Mouse (Mus musculus): ENCODE data around the gene Intu. TPM values are rescaled to one million over a fixed set of nuclear protein-coding genes. Genes with fewer than 3 reads are reported as not detected.

Gene Intu
- 3.7 and 3.8 TPM in 2 replicates for polyA plus RNA-seq (2014; fragmentation: Nextera tagmentation; extraction: Ambion mirVana)

GRCm38 (mm10) chr3:40531286-40532141 lies at the start of gene Intu:
Gene Intu (plus strand): TSS chr3:40531286.
- H3K27me3 ChIP-seq (ENCODE audit: control insufficient read depth, insufficient read depth, low read length): peaks cover 23% of the 10 kb centered on the region; the same call in 1 of the 2 replicates
- DNase-seq (peak; percentile 68), ATAC-seq (ENCODE audit: low FRiP score, low TSS enrichment) (peak; percentile 76)
- H3K4me2 ChIP-seq (ENCODE audit: low read length): peak within 1 kb of the TSS; percentile 91
- H3K27ac ChIP-seq (replicated peaks; ENCODE audit: low read depth, low read length): no peak within 1 kb of the TSS
- peak within 1 kb of the TSS; percentile 52 for H3K4me3 ChIP-seq (replicated peaks; ENCODE audit: low read depth, low read length)
- peak within 1 kb of the TSS; percentile 61 for H3K9ac ChIP-seq (replicated peaks; ENCODE audit: low read length)
- H3K9me3 ChIP-seq (ENCODE audit: control insufficient read depth, low read length): no peaks in the 10 kb centered on the region
- H3K36me3 ChIP-seq (ENCODE audit: control insufficient read depth, insufficient read depth, low read length): no peaks in the 10 kb centered on the region
- H3K4me1 ChIP-seq (ENCODE audit: control insufficient read depth, insufficient read depth, low read length): peaks cover 13% of the 10 kb centered on the region
- WGBS: under 1% methylated on average over 54 of the region's 54 CpGs

GRCm38 (mm10) chr3:40483221-40483654 lies 47.8 kb upstream of the Intu start:
- DNase-seq (no peak), ATAC-seq (ENCODE audit: low FRiP score, low TSS enrichment) (no peak)
- H3K4me1 ChIP-seq (ENCODE audit: control insufficient read depth, insufficient read depth, low read length): no peaks in the 10 kb centered on the region
- no peaks in the 10 kb centered on the region for H3K27me3 ChIP-seq (ENCODE audit: control insufficient read depth, insufficient read depth, low read length)
- H3K4me2 ChIP-seq (ENCODE audit: low read length): no peak overlapping the region
- no peaks in the 10 kb centered on the region for H3K9me3 ChIP-seq (ENCODE audit: control insufficient read depth, low read length)
- no peak overlapping the region for H3K27ac ChIP-seq (replicated peaks; ENCODE audit: low read depth, low read length)
- WGBS: 77% methylated on average over 10 of the region's 10 CpGs
- H3K9ac ChIP-seq (replicated peaks; ENCODE audit: low read length): no peak overlapping the region
- no peaks in the 10 kb centered on the region for H3K36me3 ChIP-seq (ENCODE audit: control insufficient read depth, insufficient read depth, low read length)
- H3K4me3 ChIP-seq (replicated peaks; ENCODE audit: low read depth, low read length): no peak overlapping the region

- Histone ChIP-seq H3K9ac (replicated peaks; ENCODE audit: low read length) (no peak overlapping the region), H3K9me3 (ENCODE audit: control insufficient read depth, low read length) (no peaks in the 10 kb centered on the region), H3K27me3 (ENCODE audit: control insufficient read depth, insufficient read depth, low read length) (no peaks in the 10 kb centered on the region), H3K4me1 (ENCODE audit: control insufficient read depth, insufficient read depth, low read length) (no peaks in the 10 kb centered on the region), H3K27ac (replicated peaks; ENCODE audit: low read depth, low read length) (no peak overlapping the region), H3K36me3 (ENCODE audit: control insufficient read depth, insufficient read depth, low read length) (no peaks in the 10 kb centered on the region), H3K4me2 (ENCODE audit: low read length) (no peak overlapping the region), H3K4me3 (replicated peaks; ENCODE audit: low read depth, low read length) (no peak overlapping the region)
- ATAC-seq (ENCODE audit: low FRiP score, low TSS enrichment): no peak
- no peak for DNase-seq
- 88% methylated on average over 4 of the region's 4 CpGs for WGBS
Measured at GRCm38 (mm10) chr3:40487381-40487780, 43.7 kb upstream of the Intu start.

GRCm38 (mm10) chr3:40491742-40492141 lies 39.3 kb upstream of the Intu start:
- Histone ChIP-seq H3K4me3 (replicated peaks; ENCODE audit: low read depth, low read length) (no peak overlapping the region), H3K9ac (replicated peaks; ENCODE audit: low read length) (no peak overlapping the region), H3K27ac (replicated peaks; ENCODE audit: low read depth, low read length) (no peak overlapping the region), H3K27me3 (ENCODE audit: control insufficient read depth, insufficient read depth, low read length) (no peaks in the 10 kb centered on the region), H3K4me1 (ENCODE audit: control insufficient read depth, insufficient read depth, low read length) (no peaks in the 10 kb centered on the region), H3K36me3 (ENCODE audit: control insufficient read depth, insufficient read depth, low read length) (no peaks in the 10 kb centered on the region), H3K4me2 (ENCODE audit: low read length) (no peak overlapping the region), H3K9me3 (ENCODE audit: control insufficient read depth, low read length) (no peaks in the 10 kb centered on the region)
- DNase-seq (no peak), ATAC-seq (ENCODE audit: low FRiP score, low TSS enrichment) (no peak)
- WGBS: 84% methylated on average over 3 of the region's 3 CpGs

- Histone ChIP-seq H3K4me2 (ENCODE audit: low read length) (no peak overlapping the region), H3K27ac (replicated peaks; ENCODE audit: low read depth, low read length) (no peak overlapping the region), H3K4me1 (ENCODE audit: control insufficient read depth, insufficient read depth, low read length) (no peaks in the 10 kb centered on the region), H3K4me3 (replicated peaks; ENCODE audit: low read depth, low read length) (no peak overlapping the region), H3K9me3 (ENCODE audit: control insufficient read depth, low read length) (no peaks in the 10 kb centered on the region), H3K9ac (replicated peaks; ENCODE audit: low read length) (no peak overlapping the region), H3K27me3 (ENCODE audit: control insufficient read depth, insufficient read depth, low read length) (no peaks in the 10 kb centered on the region), H3K36me3 (ENCODE audit: control insufficient read depth, insufficient read depth, low read length) (no peaks in the 10 kb centered on the region)
- DNase-seq: peak; percentile 9
- WGBS: 93% methylated on average over 3 of the region's 3 CpGs
- ATAC-seq (ENCODE audit: low FRiP score, low TSS enrichment): no peak
Measured at GRCm38 (mm10) chr3:40498898-40499297, 32.2 kb upstream of the Intu start.

- ATAC-seq (ENCODE audit: low FRiP score, low TSS enrichment) (no peak), DNase-seq (no peak)
- Histone ChIP-seq H3K4me3 (replicated peaks; ENCODE audit: low read depth, low read length) (no peak overlapping the region), H3K4me2 (ENCODE audit: low read length) (no peak overlapping the region), H3K9ac (replicated peaks; ENCODE audit: low read length) (no peak overlapping the region), H3K4me1 (ENCODE audit: control insufficient read depth, insufficient read depth, low read length) (no peaks in the 10 kb centered on the region), H3K27me3 (ENCODE audit: control insufficient read depth, insufficient read depth, low read length) (no peaks in the 10 kb centered on the region), H3K9me3 (ENCODE audit: control insufficient read depth, low read length) (no peaks in the 10 kb centered on the region), H3K27ac (replicated peaks; ENCODE audit: low read depth, low read length) (no peak overlapping the region), H3K36me3 (ENCODE audit: control insufficient read depth, insufficient read depth, low read length) (no peaks in the 10 kb centered on the region)
- 88% methylated on average over 8 of the region's 8 CpGs for WGBS
Measured at GRCm38 (mm10) chr3:40500157-40500808, 30.8 kb upstream of the Intu start.

- Histone ChIP-seq H3K9me3 (ENCODE audit: control insufficient read depth, low read length) (no peaks in the 10 kb centered on the region), H3K9ac (replicated peaks; ENCODE audit: low read length) (no peak overlapping the region), H3K27ac (replicated peaks; ENCODE audit: low read depth, low read length) (no peak overlapping the region), H3K4me2 (ENCODE audit: low read length) (no peak overlapping the region), H3K4me3 (replicated peaks; ENCODE audit: low read depth, low read length) (no peak overlapping the region), H3K4me1 (ENCODE audit: control insufficient read depth, insufficient read depth, low read length) (no peaks in the 10 kb centered on the region), H3K36me3 (ENCODE audit: control insufficient read depth, insufficient read depth, low read length) (no peaks in the 10 kb centered on the region), H3K27me3 (ENCODE audit: control insufficient read depth, insufficient read depth, low read length) (no peaks in the 10 kb centered on the region)
- WGBS: 79% methylated on average over 5 of the region's 5 CpGs
- DNase-seq: peak; percentile 6
- ATAC-seq (ENCODE audit: low FRiP score, low TSS enrichment): no peak
Measured at GRCm38 (mm10) chr3:40504377-40504776, 26.7 kb upstream of the Intu start.

GRCm38 (mm10) chr3:40505451-40506014 lies 25.6 kb upstream of the Intu start:
- WGBS: 94% methylated on average over 14 of the region's 14 CpGs
- Histone ChIP-seq H3K27me3 (ENCODE audit: control insufficient read depth, insufficient read depth, low read length) (no peaks in the 10 kb centered on the region), H3K4me3 (replicated peaks; ENCODE audit: low read depth, low read length) (no peak overlapping the region), H3K27ac (replicated peaks; ENCODE audit: low read depth, low read length) (no peak overlapping the region), H3K4me1 (ENCODE audit: control insufficient read depth, insufficient read depth, low read length) (no peaks in the 10 kb centered on the region), H3K9ac (replicated peaks; ENCODE audit: low read length) (no peak overlapping the region), H3K36me3 (ENCODE audit: control insufficient read depth, insufficient read depth, low read length) (no peaks in the 10 kb centered on the region), H3K4me2 (ENCODE audit: low read length) (no peak overlapping the region), H3K9me3 (ENCODE audit: control insufficient read depth, low read length) (no peaks in the 10 kb centered on the region)
- ATAC-seq (ENCODE audit: low FRiP score, low TSS enrichment) (no peak), DNase-seq (no peak)
